Comparison of ENCODE assay signal across 8 mouse cellular contexts in the genomic region with DNA sequence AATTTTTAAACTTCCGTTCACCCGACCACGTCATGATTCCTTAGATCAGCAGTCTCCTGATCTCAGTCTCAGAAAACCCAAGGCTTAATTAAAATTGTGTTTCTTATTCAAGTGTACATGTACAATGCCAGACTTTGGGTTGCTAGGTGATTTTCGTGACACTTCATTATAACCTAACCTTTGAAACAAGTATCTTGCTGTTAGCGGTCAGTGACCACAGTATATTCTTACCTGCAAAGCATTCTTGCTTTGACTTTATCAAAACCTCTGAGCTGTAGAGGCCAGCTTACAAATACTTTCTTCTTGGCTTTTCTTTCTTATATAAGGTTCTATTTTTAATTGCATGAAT. TPM values are rescaled to one million over a fixed set of nuclear protein-coding genes. Genes with fewer than 3 reads are reported as not detected.
DNase-seq lines count a peak whose midpoint lies in the region; ATAC-seq and TF ChIP-seq lines count a peak whose summit lies in the region.

No protein-coding gene starts in this region.

- peaks cover under 1% of the 10 kb centered on the region; the same call in 1 of the 2 replicates for H3K36me3 ChIP-seq in limb, embryonic 14.5 days (ENCODE audit: control insufficient read depth, insufficient read depth, low read length)
- H3K36me3 ChIP-seq in stomach, embryonic 16.5 days (ENCODE audit: control insufficient read depth, insufficient read depth, low read length) = no peaks in the 10 kb centered on the region

- H3K27ac ChIP-seq in limb, embryonic 14.5 days (replicated peaks; ENCODE audit: low read depth, low read length) = peak overlapping the region; percentile 86
- peak overlapping the region; percentile 60 for H3K27ac ChIP-seq in stomach, embryonic 16.5 days (ENCODE audit: low read length)

- no peaks in the 10 kb centered on the region for H3K9me3 ChIP-seq in limb, embryonic 14.5 days (ENCODE audit: control insufficient read depth, low read length)
- no peaks in the 10 kb centered on the region for H3K9me3 ChIP-seq in stomach, embryonic 16.5 days (replicated peaks; ENCODE audit: control insufficient read depth, low read length)

- H3K27me3 ChIP-seq in limb, embryonic 14.5 days (ENCODE audit: control insufficient read depth, insufficient read depth, low read length) = no peaks in the 10 kb centered on the region
- no peaks in the 10 kb centered on the region for H3K27me3 ChIP-seq in stomach, embryonic 16.5 days (ENCODE audit: control insufficient read depth, insufficient read depth, low read length)

- peak overlapping the region; percentile 62 for H3K4me2 ChIP-seq in limb, embryonic 14.5 days (replicated peaks; ENCODE audit: low read depth, low read length, severe bottlenecking)
- peak overlapping the region; percentile 65 for H3K4me2 ChIP-seq in stomach, embryonic 16.5 days (ENCODE audit: low read depth, low read length)

- 34% methylated on average over 5 of the region's 5 CpGs for WGBS in limb, embryonic 14.5 days
- 26% methylated on average over 5 of the region's 5 CpGs for WGBS in stomach, embryonic 16.5 days

- ATAC-seq in limb, embryonic 14.5 days (ENCODE audit: low FRiP score, low read depth) = no peak; the same call in 1 of the 2 replicates
- no peak for ATAC-seq in stomach, embryonic 16.5 days (ENCODE audit: insufficient read depth, low FRiP score)

- peak overlapping the region; percentile 90 for H3K4me3 ChIP-seq in limb, embryonic 14.5 days (replicated peaks; ENCODE audit: low read length)
- peak overlapping the region; percentile 90 for H3K4me3 ChIP-seq in stomach, embryonic 16.5 days (replicated peaks; ENCODE audit: low read length)

- peak; percentile 13 for DNase-seq in embryo, embryonic 11 days
- DNase-seq in embryo, embryonic 10 days (ENCODE audit: low spot score) = no peak
- DNase-seq in retina, embryonic 14.5 days (ENCODE audit: low spot score) = peak; percentile 13
- DNase-seq in retina, postnatal 1 day = no peak
- no peak for DNase-seq in limb, embryonic 14.5 days (ENCODE audit: low spot score)
- DNase-seq in right cerebral cortex, adult 18-20 months = no peak
- no peak for DNase-seq in left cerebral cortex, postnatal 25 days (ENCODE audit: low spot score in 2 of 2)

- H3K4me1 ChIP-seq in limb, embryonic 14.5 days (ENCODE audit: control insufficient read depth, insufficient read depth, low read length) = peaks cover 8% of the 10 kb centered on the region
- peaks cover 7% of the 10 kb centered on the region for H3K4me1 ChIP-seq in stomach, embryonic 16.5 days (ENCODE audit: control insufficient read depth, insufficient read depth, low read length)

- no peak for TF ChIP-seq POLR2A in limb, embryonic 14.5 days (IDR thresholded peaks at IDR 0.05; ENCODE audit: borderline replicate concordance, extremely low read depth, insufficient read depth, insufficient read length)

- peak overlapping the region; percentile 53 for H3K9ac ChIP-seq in limb, embryonic 14.5 days (ENCODE audit: low read depth, low read length, severe bottlenecking)
- H3K9ac ChIP-seq in stomach, embryonic 16.5 days (ENCODE audit: low read length) = peak overlapping the region; percentile 68

- intact Hi-C loops in left cerebral cortex, postnatal 25 days (cut with DNase I) = loop anchor here (5.0 kb wide), 1 partner anchor 124 kb away; a partner anchor contains a TSS

RNA-seq across cellular contexts. Expression of a gene that starts 15.2 kb away (rescaled TPM):
- 59.6 and 81.6 TPM in 2 replicates for polyA plus RNA-seq in limb, embryonic 14.5 days (2012; rRNA removed)
- polyA plus RNA-seq in limb, embryonic 14.5 days (2014; fragmentation: Nextera tagmentation; extraction: Ambion mirVana) = 118 and 119 TPM in 2 replicates
- polyA plus RNA-seq in stomach, embryonic 16.5 days (2015; fragmentation: Nextera tagmentation; extraction: Ambion mirVana) = 88.7 and 98.3 TPM in 2 replicates
- total RNA-seq in left cerebral cortex, postnatal 25 days (2021) = 100 to 1,000 TPM; 212 to 232 TPM

RNA-seq across cellular contexts. Expression of a gene that starts 53.4 kb away (rescaled TPM):
- polyA plus RNA-seq in limb, embryonic 14.5 days (2012; rRNA removed) = 0.40 and 0.43 TPM in 2 replicates
- polyA plus RNA-seq in limb, embryonic 14.5 days (2014; fragmentation: Nextera tagmentation; extraction: Ambion mirVana) = 0.33 and 0.87 TPM in 2 replicates
- polyA plus RNA-seq in stomach, embryonic 16.5 days (2015; fragmentation: Nextera tagmentation; extraction: Ambion mirVana) = 0.47 and 0.61 TPM in 2 replicates
- total RNA-seq in left cerebral cortex, postnatal 25 days (2021) = 1 to 10 TPM; 7.7 to 9.2 TPM

Comparison
In these comparisons a context has a peak if more than half of its experiments do, and no peak if none do; other contexts are left out.
1. DNase-seq: peak in embryo, embryonic 11 days (single experiment) and retina, embryonic 14.5 days (single experiment); none in embryo, embryonic 10 days (single experiment), retina, postnatal 1 day (single experiment), limb, embryonic 14.5 days (single experiment), right cerebral cortex, adult 18-20 months (single experiment) and left cerebral cortex, postnatal 25 days (0 of 2).